Mouse (Mus musculus): ENCODE results near the gene Sdad1.

DNA sequence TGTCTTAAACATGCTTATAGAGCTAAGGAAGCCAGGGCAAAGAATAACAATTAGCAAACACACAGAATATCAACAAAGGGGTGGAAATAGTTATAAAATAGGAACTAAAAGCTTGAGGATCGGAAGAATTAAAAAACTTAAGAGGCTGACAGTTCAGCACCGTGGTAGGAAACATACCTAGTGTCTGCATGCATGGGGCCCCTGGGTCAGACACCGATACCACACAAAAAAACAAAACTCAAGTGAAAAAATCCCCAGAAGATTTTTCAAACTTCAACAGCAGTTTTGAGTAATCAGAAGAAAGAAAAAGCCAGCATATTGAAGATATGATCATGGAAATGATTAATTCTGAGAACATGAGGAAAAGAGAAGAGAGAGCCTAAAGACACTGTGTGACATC is 26.5 kb upstream of the Sdad1 start:
- TF ChIP-seq CTCF (IDR thresholded peaks at IDR 0.05) (no peak), EP300 (IDR thresholded peaks at IDR 0.05) (no peak)
